Mouse (Mus musculus) frontal cortex, postnatal 10 days (tissue): ENCODE data around the gene Olfr665.
"Not testable (repeated sequence)": the region's sequence is repeated elsewhere in the genome, so short reads cannot be mapped to it uniquely, and the experiment has no call there.

Experiments used
- DNase-seq, 2 experiments: peaks; one replicate each; pipeline ENCODE4 v3.0.0; 2022; ENCODE audit warnings: low spot score in 2 of 2, mixed read lengths in 1 of 2

The Olfr665 gene

DNA sequence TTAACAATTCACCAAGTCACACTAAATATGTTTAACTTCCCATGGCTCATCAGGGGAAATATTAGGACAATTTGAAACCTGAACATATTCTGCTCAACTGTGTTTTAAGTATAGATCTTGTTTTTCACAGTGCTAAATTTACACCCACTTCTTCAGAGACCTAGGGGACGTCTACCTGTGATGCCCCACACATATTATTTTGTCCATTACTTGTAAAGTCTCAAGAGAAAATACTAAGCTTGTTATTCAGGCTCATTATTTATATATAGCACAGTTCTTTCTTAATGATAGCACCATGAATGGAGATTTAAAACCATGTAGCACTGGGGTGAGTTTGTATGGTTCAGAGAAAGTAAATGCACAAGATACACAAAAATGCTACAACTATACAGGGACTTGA, at the start of gene Olfr665:
Olfr665 (plus strand) TSS at position 301 of the 400 bp plus-strand sequence.
- DNase-seq = no peak

DNA sequence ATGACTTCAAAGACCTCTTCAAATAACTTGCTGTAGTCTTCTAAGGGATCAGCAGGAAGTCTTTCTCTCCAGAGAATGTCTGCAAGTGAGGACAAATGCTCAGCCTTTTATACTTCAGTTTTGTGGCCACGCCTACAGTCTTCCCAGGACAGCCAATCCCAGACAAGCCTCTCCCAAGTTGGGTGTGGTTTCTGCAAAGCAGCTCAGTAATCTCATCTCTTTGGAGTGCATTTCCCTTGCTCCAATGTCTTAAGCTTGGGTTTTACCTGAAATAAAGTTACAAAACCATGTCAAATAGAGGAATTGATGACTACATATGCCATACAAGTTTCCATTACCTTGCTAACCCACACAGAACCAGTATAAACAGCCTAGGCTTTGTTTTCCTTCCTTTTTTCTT, 35.3 kb upstream of the Olfr665 start, which contains the start of gene Usp17lb:
Usp17lb (minus strand) TSS at position 101 of the 400 bp plus-strand sequence.
- no peak for DNase-seq

DNA sequence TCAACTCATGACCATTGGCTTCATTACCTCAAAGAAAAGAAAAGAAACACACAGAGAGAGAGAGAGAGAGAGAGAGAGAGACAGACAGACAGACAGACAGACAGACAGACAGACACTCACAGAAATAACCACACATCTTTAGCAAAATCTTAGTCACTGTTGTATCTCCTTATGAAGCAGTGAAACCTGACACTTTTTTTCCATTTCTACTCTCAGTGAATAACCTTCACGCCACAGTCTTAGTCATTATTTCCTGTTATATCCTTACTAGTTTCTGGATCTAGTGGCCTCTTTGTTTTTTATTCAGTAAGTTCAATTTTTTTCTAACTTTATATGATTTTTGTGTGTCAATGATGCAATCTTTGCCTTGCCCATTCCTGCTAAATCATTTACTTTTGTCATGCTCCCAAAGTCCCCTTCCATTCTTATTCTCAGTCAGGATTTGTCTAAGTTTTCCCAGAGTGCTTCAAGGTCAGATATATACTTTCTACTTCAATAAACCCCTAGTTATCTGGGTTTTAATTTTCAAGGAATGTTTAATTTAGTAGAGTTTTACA, 34.0 kb upstream of the Olfr665 start:
- DNase-seq = no peak

GRCm38 (mm10) chr7:104851546-104851945, 26.3 kb upstream of the Olfr665 start:
- not testable (repeated sequence) for DNase-seq

DNA sequence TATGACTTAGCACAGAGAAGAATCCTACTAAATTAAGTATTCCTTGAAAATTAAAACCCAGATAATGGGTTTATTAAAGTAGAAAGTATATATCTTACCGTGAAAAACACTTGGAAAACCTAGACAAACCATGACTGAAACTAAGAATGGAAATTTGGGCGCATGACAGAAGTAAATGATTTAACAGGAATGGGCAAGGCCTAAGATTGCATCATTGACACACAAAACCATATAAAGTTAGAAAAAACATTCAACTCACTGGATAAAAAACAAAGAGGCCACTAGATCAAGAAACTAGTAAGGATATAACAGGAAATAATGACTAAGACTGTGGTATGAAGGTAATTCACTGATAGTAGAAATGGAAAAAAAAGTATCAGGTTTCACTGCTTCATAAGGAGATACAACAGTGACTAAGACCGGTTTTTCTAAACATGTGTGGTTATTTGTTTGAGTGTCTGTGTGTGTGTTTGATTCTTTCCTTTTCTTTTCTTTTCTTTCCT, 22.5 kb upstream of the Olfr665 start:
- no peak for DNase-seq

DNA sequence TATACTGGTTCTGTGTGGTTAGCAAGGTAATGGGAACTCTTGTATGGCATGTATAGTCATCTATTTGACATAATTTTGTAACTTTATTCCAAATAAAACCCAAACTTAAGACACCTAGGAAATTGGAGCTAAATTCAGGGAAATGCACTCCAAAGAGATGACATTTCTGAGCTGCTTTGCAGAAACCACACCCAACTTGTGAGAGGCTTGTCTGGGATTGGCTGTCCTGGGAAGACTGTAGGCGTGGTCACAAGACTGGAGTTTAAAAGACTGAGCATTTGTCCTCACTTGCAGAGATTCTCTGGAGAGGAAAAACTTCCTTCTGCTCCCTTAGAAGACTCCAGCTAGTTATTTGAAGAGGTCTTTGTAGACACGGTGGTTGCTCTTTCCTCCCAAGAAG, 21.1 kb upstream of the Olfr665 start, which contains the start of gene Usp17la:
Usp17la (plus strand) TSS at position 301 of the 400 bp plus-strand sequence.
- DNase-seq = not testable (repeated sequence)

GRCm38 (mm10) chr7:104857683-104858082, 20.1 kb upstream of the Olfr665 start:
- DNase-seq = no peak

DNA sequence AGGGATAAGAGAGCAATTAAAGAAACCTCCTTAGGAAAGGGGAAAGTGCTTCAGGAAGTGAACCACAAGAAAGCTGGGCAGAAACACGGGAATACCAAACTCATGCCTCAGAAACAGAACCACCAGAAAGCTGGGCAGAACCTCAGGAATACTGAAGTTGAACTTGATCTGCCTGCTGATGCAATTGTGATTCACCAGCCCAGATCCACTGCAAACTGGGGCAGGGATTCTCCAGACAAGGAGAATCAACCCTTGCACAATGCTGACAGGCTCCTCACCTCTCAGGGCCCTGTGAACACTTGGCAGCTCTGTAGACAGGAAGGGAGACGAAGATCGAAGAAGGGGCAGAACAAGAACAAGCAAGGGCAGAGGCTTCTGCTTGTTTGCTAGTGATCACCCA, 16.4 kb upstream of the Olfr665 start:
- no peak for DNase-seq

DNA sequence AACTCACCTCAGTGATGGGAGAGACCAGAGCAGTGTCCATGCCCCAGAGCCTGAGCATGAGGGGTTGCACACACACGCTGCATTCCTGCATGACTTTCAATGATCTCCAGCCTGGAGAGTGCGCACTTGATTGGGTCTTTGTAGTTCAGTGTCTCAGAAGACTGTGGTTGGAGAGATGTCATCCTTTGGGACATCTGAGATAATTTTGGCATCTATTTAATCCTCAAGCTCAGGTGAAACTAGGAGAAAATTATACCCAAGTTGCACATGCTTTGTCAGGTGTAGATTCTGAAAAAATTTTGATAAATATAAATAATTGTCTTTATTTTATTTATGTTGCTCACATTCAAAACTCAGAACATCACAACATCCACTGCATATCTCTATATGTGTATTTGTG, 18.0 kb downstream of the Olfr665 start, which contains the start of gene Olfr666:
Olfr666 (minus strand) TSS at position 101 of the 400 bp plus-strand sequence.
- no peak for DNase-seq

GRCm38 (mm10) chr7:104921382-104921781, 43.6 kb downstream of the Olfr665 start, which contains the start of gene Olfr667:
TSS of gene Olfr667 (minus strand) at chr7:104921482.
- DNase-seq = no peak

DNA sequence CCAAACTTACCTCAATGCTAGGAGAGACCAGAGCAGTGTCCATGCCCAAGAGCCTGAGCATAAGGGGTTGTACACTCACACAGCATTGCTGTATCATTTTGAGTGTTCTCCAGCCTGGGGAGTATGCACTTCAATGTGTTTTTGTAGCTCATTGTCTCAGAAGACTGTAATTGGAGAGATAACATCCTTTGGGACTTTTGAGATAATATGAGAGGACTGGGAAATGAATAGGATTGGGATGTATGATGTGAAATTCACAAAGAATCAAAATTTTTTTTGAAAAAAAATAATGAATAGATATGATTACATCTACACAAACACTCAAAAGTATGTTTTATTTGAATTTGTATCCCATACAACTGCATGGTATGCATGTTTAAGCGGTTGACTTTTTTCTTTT, 50.1 kb downstream of the Olfr665 start, which contains the start of gene Olfr668:
Olfr668 (minus strand) TSS at position 101 of the 400 bp plus-strand sequence.
- no peak for DNase-seq
